Mouse (Mus musculus) heart, embryonic 10.5 days (tissue): ENCODE measurements around the gene Olfr44. TPM values are rescaled to one million over a fixed set of nuclear protein-coding genes. Genes with fewer than 3 reads are reported as not detected.

Experiments
- DNase-seq: peaks from one replicate; pipeline ENCODE4 v3.0.0-alpha.2; 2017; ENCODE audit warnings: low spot score
- H3K27ac ChIP-seq: fragments of 300-500 bp; sonication (generic); 2 replicates; pipeline ENCODE4 v1.5.1; 2016; ENCODE audit warnings: mild to moderate bottlenecking
- H3K27me3 ChIP-seq: fragments of 300-500 bp; sonication (generic); 2 replicates; pipeline ENCODE4 v1.6.1; 2016; ENCODE audit warnings: mild to moderate bottlenecking; ENCODE audit not compliant: poor library complexity, insufficient read depth, severe bottlenecking
- H3K36me3 ChIP-seq: fragments of 300-500 bp; sonication (generic); 2 replicates; pipeline ENCODE4 v1.6.1; 2016; ENCODE audit warnings: mild to moderate bottlenecking, moderate library complexity
- H3K4me1 ChIP-seq: fragments of 300-500 bp; sonication (generic); 2 replicates; pipeline ENCODE4 v1.6.1; 2016; ENCODE audit warnings: mild to moderate bottlenecking
- H3K4me3 ChIP-seq: fragments of 300-500 bp; sonication (generic); 2 replicates; pipeline ENCODE4 v1.5.1; 2016; ENCODE audit warnings: mild to moderate bottlenecking, moderate library complexity
- H3K9me3 ChIP-seq: fragments of 300-500 bp; sonication (generic); 2 replicates; pipeline ENCODE4 v1.6.1; 2016; ENCODE audit warnings: mild to moderate bottlenecking, moderate library complexity
- WGBS: fragments of 180-500 bp; shearing (Covaris S2); methylation state at CpG from one replicate; pipeline ENCODE4 v1.1.7; 2016; 5-methylcytosine and 5-hydroxymethylcytosine counted together
- polyA plus RNA-seq: library from polyadenylated mRNA; unstranded; fragments of >200 nt; fragmentation: Nextera tagmentation; extraction: Ambion mirVana; gene quantifications from 2 replicates; pipeline ENCODE4 v1.2.1, GENCODE M21; 2016

Gene Olfr44
- polyA plus RNA-seq, result not detected in 2 replicates

GRCm38 (mm10) chr9:39493895-39494294, at the start of gene Olfr44:
TSS of gene Olfr44 (minus strand) at chr9:39493995.
- no peak within 1 kb of the TSS for H3K4me3 ChIP-seq
- no peaks in the 10 kb centered on the region for H3K27me3 ChIP-seq
- no peak within 1 kb of the TSS for H3K27ac ChIP-seq
- no peaks in the 10 kb centered on the region for H3K4me1 ChIP-seq
- H3K9me3 ChIP-seq, result no peaks in the 10 kb centered on the region
- no peaks in the 10 kb centered on the region for H3K36me3 ChIP-seq
- 81% methylated on average over 2 of the region's 2 CpGs for WGBS
- no peak for DNase-seq

- H3K4me3 ChIP-seq, result no peak overlapping the region
- H3K27me3 ChIP-seq, result no peaks in the 10 kb centered on the region
- H3K36me3 ChIP-seq, result no peaks in the 10 kb centered on the region
- no peak for DNase-seq
- no peaks in the 10 kb centered on the region for H3K4me1 ChIP-seq
- no peak overlapping the region for H3K27ac ChIP-seq
- no peaks in the 10 kb centered on the region for H3K9me3 ChIP-seq
- WGBS, result 81% methylated on average over 1 of the region's 1 CpGs
Measured at GRCm38 (mm10) chr9:39523616-39524285, 30.0 kb upstream of the Olfr44 start.

GRCm38 (mm10) chr9:39518595-39518994, 24.8 kb upstream of the Olfr44 start:
- Histone ChIP-seq H3K9me3 (no peaks in the 10 kb centered on the region), H3K36me3 (no peaks in the 10 kb centered on the region), H3K27me3 (no peaks in the 10 kb centered on the region), H3K4me3 (no peak overlapping the region), H3K4me1 (no peaks in the 10 kb centered on the region; the same call in 1 of the 2 replicates), H3K27ac (no peak overlapping the region)
- no peak for DNase-seq

- no peak within 1 kb of the TSS for H3K27ac ChIP-seq
- no peaks in the 10 kb centered on the region for H3K36me3 ChIP-seq
- H3K4me3 ChIP-seq, result no peak within 1 kb of the TSS
- H3K9me3 ChIP-seq, result no peaks in the 10 kb centered on the region
- H3K27me3 ChIP-seq, result no peaks in the 10 kb centered on the region
- no peaks in the 10 kb centered on the region; the same call in 1 of the 2 replicates for H3K4me1 ChIP-seq
- no peak for DNase-seq
- 76% methylated on average over 3 of the region's 3 CpGs for WGBS
Measured at GRCm38 (mm10) chr9:39515531-39515930, 21.7 kb upstream of the Olfr44 start, which contains the start of gene Olfr957. TSS of gene Olfr957 (minus strand) at chr9:39515809.

GRCm38 (mm10) chr9:39509412-39509811, 15.6 kb upstream of the Olfr44 start:
- Histone ChIP-seq H3K4me3 (no peak overlapping the region), H3K9me3 (no peaks in the 10 kb centered on the region), H3K4me1 (no peaks in the 10 kb centered on the region), H3K27me3 (no peaks in the 10 kb centered on the region), H3K36me3 (no peaks in the 10 kb centered on the region), H3K27ac (no peak overlapping the region)
- WGBS, result 72% methylated on average over 9 of the region's 9 CpGs
- DNase-seq, result no peak

GRCm38 (mm10) chr9:39508998-39509397, 15.2 kb upstream of the Olfr44 start:
- Histone ChIP-seq H3K27me3 (no peaks in the 10 kb centered on the region), H3K27ac (no peak overlapping the region), H3K36me3 (no peaks in the 10 kb centered on the region), H3K4me1 (no peaks in the 10 kb centered on the region), H3K9me3 (no peaks in the 10 kb centered on the region), H3K4me3 (no peak overlapping the region)
- no peak for DNase-seq
- 8% methylated on average over 6 of the region's 6 CpGs for WGBS

- no peaks in the 10 kb centered on the region for H3K9me3 ChIP-seq
- no peak for DNase-seq
- H3K36me3 ChIP-seq, result no peaks in the 10 kb centered on the region
- H3K4me1 ChIP-seq, result no peaks in the 10 kb centered on the region
- H3K27me3 ChIP-seq, result no peaks in the 10 kb centered on the region
- WGBS, result 52% methylated on average over 1 of the region's 1 CpGs
- no peak within 1 kb of the TSS for H3K27ac ChIP-seq
- no peak within 1 kb of the TSS for H3K4me3 ChIP-seq
Measured at GRCm38 (mm10) chr9:39471844-39472243, 22.0 kb downstream of the Olfr44 start, which contains the start of gene Olfr955. TSS of gene Olfr955 (minus strand) at chr9:39471944.

- no peaks in the 10 kb centered on the region for H3K9me3 ChIP-seq
- H3K4me3 ChIP-seq, result no peak within 1 kb of the TSS
- WGBS, result 80% methylated on average over 6 of the region's 6 CpGs
- H3K27me3 ChIP-seq, result no peaks in the 10 kb centered on the region
- no peaks in the 10 kb centered on the region for H3K4me1 ChIP-seq
- DNase-seq, result no peak
- H3K36me3 ChIP-seq, result no peaks in the 10 kb centered on the region
- H3K27ac ChIP-seq, result no peak within 1 kb of the TSS
Measured at GRCm38 (mm10) chr9:39456401-39456800, 37.4 kb downstream of the Olfr44 start, which contains the start of gene Olfr954. TSS of gene Olfr954 (plus strand) at chr9:39456701.

Other genes starting within 250 kb of the Olfr44 start
- not detected in 2 replicates for gene Olfr1537, start 244.0 kb downstream of the Olfr44 start, polyA plus RNA-seq
- not detected in 2 replicates for gene Olfr945, start 217.2 kb downstream of the Olfr44 start, polyA plus RNA-seq
- not detected in 2 replicates for gene Olfr948, start 167.9 kb downstream of the Olfr44 start, polyA plus RNA-seq
- gene Olfr951, start 106.6 kb downstream of the Olfr44 start, polyA plus RNA-seq, result not detected in 2 replicates
- gene Olfr952, start 66.8 kb downstream of the Olfr44 start, polyA plus RNA-seq, result not detected in 2 replicates
- gene Olfr954, start 37.3 kb downstream of the Olfr44 start, polyA plus RNA-seq, result not detected in 2 replicates
- gene Olfr955, start 22.1 kb downstream of the Olfr44 start, polyA plus RNA-seq, result not detected in 2 replicates
- gene Olfr957, start 21.8 kb upstream of the Olfr44 start, polyA plus RNA-seq, result not detected in 2 replicates
- gene Olfr958, start 60.1 kb upstream of the Olfr44 start, polyA plus RNA-seq, result not detected in 2 replicates
- not detected in 2 replicates for gene Olfr959, start 81.6 kb upstream of the Olfr44 start, polyA plus RNA-seq
- 9.3 and 12.8 TPM in 2 replicates for gene AW551984, start 110.4 kb upstream of the Olfr44 start, polyA plus RNA-seq
- gene Olfr148, start 116.7 kb upstream of the Olfr44 start, polyA plus RNA-seq, result not detected in 2 replicates
- not detected in 2 replicates for gene Olfr960, start 127.4 kb upstream of the Olfr44 start, polyA plus RNA-seq
- not detected in 2 replicates for gene Olfr961, start 151.1 kb upstream of the Olfr44 start, polyA plus RNA-seq
- gene Olfr963, start 173.2 kb upstream of the Olfr44 start, polyA plus RNA-seq, result not detected in 2 replicates
- not detected in 2 replicates for gene Olfr149, start 213.1 kb upstream of the Olfr44 start, polyA plus RNA-seq
- gene Olfr965, start 217.4 kb upstream of the Olfr44 start, polyA plus RNA-seq, result not detected in 2 replicates
- gene Olfr150, start 237.0 kb upstream of the Olfr44 start, polyA plus RNA-seq, result not detected in 2 replicates